Mouse (Mus musculus) liver, embryonic 15.5 days (tissue): ENCODE measurements around the gene Xlr3b. TPM values are rescaled to one million over a fixed set of nuclear protein-coding genes. Genes with fewer than 3 reads are reported as not detected.
"Not testable (repeated sequence)": the region's sequence is repeated elsewhere in the genome, so short reads cannot be mapped to it uniquely, and the experiment has no call there.

Experiments used
- ATAC-seq: fragments of 200-750 bp; cut with Nextera tagmentation; 2 replicates; pipeline ENCODE4 v1.8.0; 2017; ENCODE audit warnings: moderate number of reproducible peaks, mild to moderate bottlenecking, moderate library complexity; ENCODE audit not compliant: insufficient read depth
- H3K27ac ChIP-seq: fragments of 300-500 bp; sonication (generic); replicated peaks from 2 replicates; pipeline ENCODE4 v1.5.1; 2015; ENCODE audit warnings: mild to moderate bottlenecking, inconsistent platforms
- H3K27me3 ChIP-seq: fragments of 300-500 bp; sonication (generic); 2 replicates; pipeline ENCODE4 v1.6.1; 2015; ENCODE audit warnings: mild to moderate bottlenecking, inconsistent platforms
- H3K36me3 ChIP-seq: fragments of 300-500 bp; sonication (generic); replicated peaks from 2 replicates; pipeline ENCODE4 v1.6.1; 2015; ENCODE audit warnings: moderate library complexity, mild to moderate bottlenecking, inconsistent platforms
- H3K4me1 ChIP-seq: fragments of 300-500 bp; sonication (generic); replicated peaks from 2 replicates; pipeline ENCODE4 v1.6.1; 2015; ENCODE audit warnings: inconsistent platforms
- H3K4me2 ChIP-seq: fragments of 300-500 bp; sonication (generic); 2 replicates; pipeline ENCODE4 v1.6.1; 2015; ENCODE audit warnings: moderate library complexity, mild to moderate bottlenecking, inconsistent platforms
- H3K4me3 ChIP-seq: fragments of 300-500 bp; sonication (generic); replicated peaks from 2 replicates; pipeline ENCODE4 v1.5.1; 2015; ENCODE audit warnings: mild to moderate bottlenecking, inconsistent platforms
- H3K9ac ChIP-seq: fragments of 300-500 bp; sonication (generic); 2 replicates; pipeline ENCODE4 v1.6.1; 2015; ENCODE audit warnings: moderate library complexity, mild to moderate bottlenecking, inconsistent platforms
- H3K9me3 ChIP-seq: fragments of 300-500 bp; sonication (generic); replicated peaks from 2 replicates; pipeline ENCODE4 v1.6.1; 2016; ENCODE audit warnings: inconsistent platforms
- WGBS: fragments of 180-500 bp; shearing (Covaris S2); methylation state at CpG from one replicate; pipeline ENCODE4 v1.1.7; 2015; ENCODE audit warnings: mixed read lengths; ENCODE audit not compliant: insufficient replicate concordance; 5-methylcytosine and 5-hydroxymethylcytosine counted together
- polyA plus RNA-seq: library from polyadenylated mRNA; unstranded; fragments of >200 nt; fragmentation: Nextera tagmentation; extraction: Ambion mirVana; gene quantifications from 2 replicates; pipeline ENCODE4 v1.2.1, GENCODE M21; 2015

Xlr3b gene
- polyA plus RNA-seq, 1 experiment from 2014 or later, result 2.1 TPM

GRCm38 (mm10) chrX:73242821-73243325 lies 50.9 kb downstream of the Xlr3b start, which contains the start of gene Xlr4c:
Xlr4c (minus strand) TSS chrX:73243130.
- H3K9me3 ChIP-seq, H3K4me1 ChIP-seq, H3K36me3 ChIP-seq, H3K27ac ChIP-seq, H3K27me3 ChIP-seq, ATAC-seq, H3K4me2 ChIP-seq, H3K9ac ChIP-seq, H3K4me3 ChIP-seq: not testable (repeated sequence)
- 45% methylated on average over 14 of the region's 14 CpGs for WGBS

Other genes starting within 250 kb of the Xlr3b start
- 1.2 TPM in 2 replicates for gene Zfp185, start 204.9 kb upstream of the Xlr3b start, polyA plus RNA-seq
- 0.06 TPM in 1 of 2 replicates, not detected in the other for gene Pnma5, start 155.1 kb upstream of the Xlr3b start, polyA plus RNA-seq
- gene Pnma3, start 127.4 kb upstream of the Xlr3b start, polyA plus RNA-seq, result not detected in 2 replicates
- 0.68 and 1.4 TPM in 2 replicates for gene Xlr4a, start 109.7 kb upstream of the Xlr3b start, polyA plus RNA-seq
- gene Xlr3a, start 95.1 kb upstream of the Xlr3b start, polyA plus RNA-seq, result 2.4 and 3.2 TPM in 2 replicates
- gene Gm14685, start 75.2 kb upstream of the Xlr3b start, polyA plus RNA-seq, result 0.12 and 0.17 TPM in 2 replicates
- gene Xlr5b, start 43.4 kb upstream of the Xlr3b start, polyA plus RNA-seq, result not detected in 2 replicates
- gene DXBay18, start 42.8 kb upstream of the Xlr3b start, polyA plus RNA-seq, result 0.12 and 0.28 TPM in 2 replicates
- gene Spin2d, start 15.2 kb upstream of the Xlr3b start, polyA plus RNA-seq, result not detected in 2 replicates
- 1.4 and 1.7 TPM in 2 replicates for gene Xlr4b, start 22.1 kb downstream of the Xlr3b start, polyA plus RNA-seq
- gene F8a, start 36.1 kb downstream of the Xlr3b start, polyA plus RNA-seq, result 3.2 and 3.5 TPM in 2 replicates
- gene Xlr4c, start 50.9 kb downstream of the Xlr3b start, polyA plus RNA-seq, result 0.26 and 0.71 TPM in 2 replicates
- 0.08 TPM in 1 of 2 replicates, not detected in the other for gene Xlr3c, start 73.2 kb downstream of the Xlr3b start, polyA plus RNA-seq
- not detected in 2 replicates for gene Xlr5a, start 100.8 kb downstream of the Xlr3b start, polyA plus RNA-seq
- gene Xlr5c, start 100.8 kb downstream of the Xlr3b start, polyA plus RNA-seq, result not detected in 2 replicates
- gene Gm45015, start 144.6 kb downstream of the Xlr3b start, polyA plus RNA-seq, result not detected in 2 replicates
- 2.2 and 2.5 TPM in 2 replicates for gene Zfp275, start 150.4 kb downstream of the Xlr3b start, polyA plus RNA-seq
- not detected in 2 replicates for gene Gm18336, start 206.5 kb downstream of the Xlr3b start, polyA plus RNA-seq
- not detected in 2 replicates for gene Zfp92, start 218.9 kb downstream of the Xlr3b start, polyA plus RNA-seq
- not detected in 2 replicates for gene Trex2, start 243.1 kb downstream of the Xlr3b start, polyA plus RNA-seq